Mouse (Mus musculus) forebrain, embryonic 16.5 days (tissue): ENCODE data around the gene Hsd17b1. TPM values are rescaled to one million over a fixed set of nuclear protein-coding genes. Genes with fewer than 3 reads are reported as not detected.

Experiments
- ATAC-seq: fragments of 200-750 bp; cut with Nextera tagmentation; 2 replicates; pipeline ENCODE4 v1.8.0; 2017; ENCODE audit warnings: mild to moderate bottlenecking, moderate library complexity
- H3K27ac ChIP-seq: fragments of 300-500 bp; sonication (generic); 2 replicates; pipeline ENCODE4 v1.5.1; 2014; ENCODE audit warnings: low read length, control low read depth
- H3K27me3 ChIP-seq: fragments of 300-500 bp; sonication (generic); replicated peaks from 2 replicates; pipeline ENCODE4 v1.6.1; 2014; ENCODE audit warnings: low read length; ENCODE audit not compliant: control insufficient read depth, insufficient read depth
- H3K36me3 ChIP-seq: fragments of 300-500 bp; sonication (generic); 2 replicates; pipeline ENCODE4 v1.6.1; 2014; ENCODE audit not compliant: control insufficient read depth, insufficient read depth
- H3K4me1 ChIP-seq: fragments of 300-500 bp; sonication (generic); replicated peaks from 2 replicates; pipeline ENCODE4 v1.6.1; 2014; ENCODE audit warnings: low read length; ENCODE audit not compliant: control insufficient read depth, insufficient read depth
- H3K4me2 ChIP-seq: fragments of 300-500 bp; sonication (generic); 2 replicates; pipeline ENCODE4 v1.6.1; 2014; ENCODE audit warnings: mild to moderate bottlenecking, low read length, control low read depth
- H3K4me3 ChIP-seq: fragments of 300-500 bp; sonication (generic); replicated peaks from 2 replicates; pipeline ENCODE4 v1.5.1; 2014; ENCODE audit warnings: mild to moderate bottlenecking, low read length, control low read depth
- H3K9ac ChIP-seq: fragments of 300-500 bp; sonication (generic); replicated peaks from 2 replicates; pipeline ENCODE4 v1.6.1; 2014; ENCODE audit warnings: low read depth, low read length, control low read depth
- H3K9me3 ChIP-seq: fragments of 300-500 bp; sonication (generic); 2 replicates; pipeline ENCODE4 v1.6.1; 2016; ENCODE audit warnings: low read length; ENCODE audit not compliant: control insufficient read depth
- WGBS: fragments of 180-500 bp; shearing (Covaris S2); extraction: QIAGEN DNeasy Blood & Tissue Kit; methylation state at CpG from one replicate; pipeline ENCODE4 v1.1.7; 2014; 5-methylcytosine and 5-hydroxymethylcytosine counted together
- polyA plus RNA-seq: library from polyadenylated mRNA; unstranded; fragments of >200 nt; fragmentation: Nextera tagmentation; extraction: Ambion mirVana; gene quantifications from 2 replicates; pipeline ENCODE4 v1.2.1, GENCODE M21; 2015

Gene Hsd17b1
- polyA plus RNA-seq, 1 experiment from 2014 or later: 0.25 TPM

DNA sequence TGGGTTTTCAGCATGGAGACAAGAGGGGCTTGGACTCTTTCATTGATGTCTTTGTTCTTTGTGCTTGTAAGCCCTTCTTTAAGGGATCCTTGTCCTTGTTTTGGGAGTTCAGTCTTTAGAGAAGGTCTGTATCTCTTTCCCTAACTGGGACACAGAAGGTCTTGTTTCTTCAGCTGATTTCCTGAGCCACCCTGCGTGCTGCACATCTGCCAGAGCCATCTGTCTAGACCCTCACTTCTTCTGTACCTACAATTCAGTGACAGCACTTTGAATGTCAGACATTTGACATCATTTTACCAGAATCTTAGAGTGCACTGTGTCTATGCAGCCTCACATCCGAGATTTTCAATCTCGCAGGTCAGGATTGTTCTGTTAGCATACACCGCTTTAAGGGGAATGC, 32.4 kb upstream of the Hsd17b1 start:
- 90% methylated on average over 4 of the region's 4 CpGs for WGBS

DNA sequence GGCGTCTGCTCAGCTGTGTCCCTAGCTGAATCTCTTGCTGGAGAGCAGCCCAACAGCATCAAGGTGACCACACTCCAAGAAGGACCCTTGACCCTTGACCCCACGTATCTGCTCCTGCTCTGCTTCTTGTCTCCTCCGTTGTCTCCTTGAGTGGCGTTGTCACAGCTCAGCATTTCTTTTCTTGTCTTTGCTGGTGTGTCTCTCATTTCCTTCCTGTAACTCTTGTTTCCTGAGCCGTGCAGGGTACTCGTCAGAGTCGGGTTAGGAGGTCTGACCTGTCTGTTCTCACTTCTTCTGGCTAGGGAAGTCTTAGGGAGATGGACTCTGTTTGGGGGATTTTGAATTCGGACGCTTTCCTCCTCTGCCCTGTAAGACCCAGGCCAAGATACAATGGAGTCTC, 31.8 kb upstream of the Hsd17b1 start:
- no peak overlapping the region for H3K27ac ChIP-seq
- no peak overlapping the region for H3K9ac ChIP-seq
- ATAC-seq: no peak
- no peak overlapping the region for H3K4me3 ChIP-seq
- no peaks in the 10 kb centered on the region for H3K4me1 ChIP-seq
- no peaks in the 10 kb centered on the region for H3K27me3 ChIP-seq
- H3K9me3 ChIP-seq: no peaks in the 10 kb centered on the region
- H3K36me3 ChIP-seq: peaks cover 43% of the 10 kb centered on the region
- H3K4me2 ChIP-seq: no peak overlapping the region
- WGBS: 71% methylated on average over 9 of the region's 9 CpGs

More for the DNA sequence above, 32.4 kb upstream of the Hsd17b1 start:
- H3K9me3 ChIP-seq: no peaks in the 10 kb centered on the region
- H3K27ac ChIP-seq: no peak overlapping the region
- no peak overlapping the region for H3K4me3 ChIP-seq
- H3K4me2 ChIP-seq: no peak overlapping the region
- peaks cover 45% of the 10 kb centered on the region for H3K36me3 ChIP-seq
- no peaks in the 10 kb centered on the region for H3K4me1 ChIP-seq
- H3K9ac ChIP-seq: no peak overlapping the region
- no peak for ATAC-seq
- H3K27me3 ChIP-seq: no peaks in the 10 kb centered on the region

DNA sequence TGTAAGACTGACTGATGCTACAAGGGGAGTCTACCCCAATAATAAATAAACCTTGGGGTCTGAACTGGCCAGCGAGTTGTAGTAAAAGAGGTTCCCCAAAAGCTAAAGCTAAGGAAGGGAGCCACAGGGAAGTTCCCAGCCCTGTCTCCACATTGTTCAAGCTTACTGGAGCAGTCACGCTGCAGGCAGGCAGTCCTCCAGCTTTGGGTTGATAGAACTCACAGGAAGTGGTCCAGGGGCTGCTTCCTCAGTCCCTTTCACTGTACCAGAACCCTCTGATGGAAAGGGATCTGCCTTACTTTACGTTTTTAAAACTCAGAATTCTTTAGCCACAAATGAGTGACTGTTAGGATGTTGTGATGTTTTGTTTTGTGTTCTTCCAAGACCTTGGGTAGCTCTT, 30.7 kb upstream of the Hsd17b1 start:
- Histone ChIP-seq H3K4me1 (no peaks in the 10 kb centered on the region), H3K36me3 (peaks cover 36% of the 10 kb centered on the region), H3K9me3 (no peaks in the 10 kb centered on the region), H3K9ac (no peak overlapping the region), H3K27me3 (no peaks in the 10 kb centered on the region), H3K27ac (no peak overlapping the region), H3K4me2 (no peak overlapping the region), H3K4me3 (no peak overlapping the region)
- WGBS: 81% methylated on average over 3 of the region's 3 CpGs
- ATAC-seq: no peak

DNA sequence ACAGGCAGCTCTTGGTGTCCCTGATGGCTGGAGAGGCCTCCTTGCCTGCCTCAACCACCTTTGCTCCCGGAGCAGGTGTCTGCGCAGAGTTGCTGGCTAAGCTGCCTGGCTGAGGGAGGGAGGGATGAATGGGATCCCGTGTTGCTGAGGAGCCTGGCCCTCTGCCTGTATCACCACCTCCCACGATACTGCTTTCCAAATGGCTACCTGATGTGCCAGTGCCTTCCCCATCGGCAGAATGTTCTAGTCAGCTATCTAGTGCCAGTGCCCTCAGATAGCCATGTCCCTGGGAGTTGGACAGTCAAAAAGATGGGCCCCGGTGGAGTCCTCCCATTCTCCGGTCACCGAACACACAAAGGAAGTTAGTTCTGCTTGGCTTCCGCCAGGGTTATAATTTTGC, 27.9 kb upstream of the Hsd17b1 start:
- no peak overlapping the region for H3K9ac ChIP-seq
- H3K27me3 ChIP-seq: no peaks in the 10 kb centered on the region
- ATAC-seq: no peak
- no peak overlapping the region for H3K4me3 ChIP-seq
- no peak overlapping the region for H3K27ac ChIP-seq
- WGBS: 86% methylated on average over 9 of the region's 9 CpGs
- peaks cover 34% of the 10 kb centered on the region for H3K36me3 ChIP-seq
- no peak overlapping the region for H3K4me2 ChIP-seq
- H3K4me1 ChIP-seq: no peaks in the 10 kb centered on the region
- H3K9me3 ChIP-seq: no peaks in the 10 kb centered on the region

GRCm38 (mm10) chr11:101051051-101051493, 27.1 kb upstream of the Hsd17b1 start:
- Histone ChIP-seq H3K9me3 (no peaks in the 10 kb centered on the region), H3K4me2 (no peak overlapping the region), H3K36me3 (peaks cover 35% of the 10 kb centered on the region), H3K27me3 (no peaks in the 10 kb centered on the region), H3K4me3 (no peak overlapping the region), H3K9ac (no peak overlapping the region), H3K27ac (no peak overlapping the region), H3K4me1 (no peaks in the 10 kb centered on the region)
- no peak for ATAC-seq
- WGBS: 81% methylated on average over 6 of the region's 6 CpGs

GRCm38 (mm10) chr11:101051617-101052016, 26.6 kb upstream of the Hsd17b1 start:
- ATAC-seq: no peak
- H3K4me1 ChIP-seq: no peaks in the 10 kb centered on the region

GRCm38 (mm10) chr11:101052751-101053473, 25.3 kb upstream of the Hsd17b1 start:
- Histone ChIP-seq H3K27ac (no peak overlapping the region), H3K27me3 (no peaks in the 10 kb centered on the region), H3K9ac (no peak overlapping the region), H3K4me3 (no peak overlapping the region), H3K4me2 (no peak overlapping the region), H3K9me3 (no peaks in the 10 kb centered on the region), H3K4me1 (no peaks in the 10 kb centered on the region), H3K36me3 (peaks cover 29% of the 10 kb centered on the region)
- 91% methylated on average over 10 of the region's 10 CpGs for WGBS
- ATAC-seq: no peak

More at GRCm38 (mm10) chr11:101051617-101052016, 26.6 kb upstream of the Hsd17b1 start:
- 80% methylated on average over 8 of the region's 8 CpGs for WGBS
- no peak overlapping the region for H3K9ac ChIP-seq
- H3K27me3 ChIP-seq: no peaks in the 10 kb centered on the region
- H3K4me2 ChIP-seq: no peak overlapping the region
- H3K27ac ChIP-seq: no peak overlapping the region
- H3K36me3 ChIP-seq: peaks cover 32% of the 10 kb centered on the region
- H3K4me3 ChIP-seq: no peak overlapping the region
- no peaks in the 10 kb centered on the region for H3K9me3 ChIP-seq

DNA sequence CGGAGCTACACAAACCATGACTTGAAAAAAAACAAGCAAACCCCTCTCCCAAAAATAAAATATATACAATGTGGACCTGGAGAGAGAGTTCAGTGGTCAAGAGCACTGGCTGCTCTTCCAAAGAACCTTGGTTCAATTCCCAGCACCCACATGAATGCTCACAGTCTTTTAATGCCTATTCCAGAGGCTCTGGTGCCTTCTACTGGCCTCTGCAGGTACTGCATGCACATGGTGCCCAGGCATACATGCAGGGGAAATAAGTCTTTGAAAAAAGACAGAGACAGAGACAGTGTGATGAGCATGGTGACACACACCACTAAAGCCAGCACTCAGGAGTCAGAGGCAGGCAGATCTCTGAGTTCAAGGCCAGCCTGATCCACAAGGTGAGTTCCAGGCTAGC, 24.2 kb upstream of the Hsd17b1 start:
- Histone ChIP-seq H3K9me3 (no peaks in the 10 kb centered on the region), H3K4me1 (no peaks in the 10 kb centered on the region), H3K27ac (no peak overlapping the region), H3K4me2 (no peak overlapping the region), H3K36me3 (peaks cover 28% of the 10 kb centered on the region), H3K4me3 (no peak overlapping the region), H3K9ac (no peak overlapping the region), H3K27me3 (no peaks in the 10 kb centered on the region)
- ATAC-seq: no peak
- 91% methylated on average over 1 of the region's 1 CpGs for WGBS

GRCm38 (mm10) chr11:101055418-101055817, 22.8 kb upstream of the Hsd17b1 start:
- peaks cover 20% of the 10 kb centered on the region for H3K36me3 ChIP-seq
- no peaks in the 10 kb centered on the region for H3K9me3 ChIP-seq
- H3K27me3 ChIP-seq: no peaks in the 10 kb centered on the region
- no peak for ATAC-seq
- H3K4me3 ChIP-seq: no peak overlapping the region
- no peaks in the 10 kb centered on the region for H3K4me1 ChIP-seq
- H3K27ac ChIP-seq: no peak overlapping the region
- no peak overlapping the region for H3K9ac ChIP-seq
- no peak overlapping the region for H3K4me2 ChIP-seq
- WGBS: 86% methylated on average over 14 of the region's 14 CpGs

DNA sequence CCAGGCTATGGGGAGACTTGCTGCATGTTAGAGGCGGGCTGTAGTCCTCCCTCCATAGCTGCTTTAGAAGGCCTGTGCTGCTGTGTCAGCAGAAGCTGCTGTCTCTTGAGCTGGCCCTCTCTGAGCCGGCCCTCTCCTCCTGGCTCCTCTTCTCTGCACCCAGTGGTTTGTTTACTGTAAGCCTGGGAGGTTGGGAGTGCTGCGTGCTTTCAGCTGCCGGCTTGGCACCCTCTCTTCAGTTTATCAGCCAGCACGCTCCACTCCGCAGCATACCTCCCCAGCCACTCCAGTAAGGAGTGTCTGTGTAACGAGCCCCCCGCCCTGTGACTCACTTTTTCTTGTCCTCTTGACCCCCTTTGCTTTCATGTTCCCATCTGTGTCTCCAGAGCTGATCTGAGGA, 21.3 kb upstream of the Hsd17b1 start:
- Histone ChIP-seq H3K4me3 (no peak overlapping the region), H3K9me3 (no peaks in the 10 kb centered on the region), H3K27me3 (no peaks in the 10 kb centered on the region), H3K27ac (no peak overlapping the region), H3K36me3 (peaks cover 20% of the 10 kb centered on the region), H3K9ac (no peak overlapping the region), H3K4me2 (no peak overlapping the region), H3K4me1 (no peaks in the 10 kb centered on the region)
- no peak for ATAC-seq
- WGBS: 55% methylated on average over 8 of the region's 8 CpGs
